Mouse (Mus musculus) kidney, adult 9 months (tissue): ENCODE measurements around the gene Tenm3.

ENCODE experiments used
- DNase-seq: peaks from one replicate; pipeline ENCODE4 v3.0.0; 2022

Gene Tenm3

DNA sequence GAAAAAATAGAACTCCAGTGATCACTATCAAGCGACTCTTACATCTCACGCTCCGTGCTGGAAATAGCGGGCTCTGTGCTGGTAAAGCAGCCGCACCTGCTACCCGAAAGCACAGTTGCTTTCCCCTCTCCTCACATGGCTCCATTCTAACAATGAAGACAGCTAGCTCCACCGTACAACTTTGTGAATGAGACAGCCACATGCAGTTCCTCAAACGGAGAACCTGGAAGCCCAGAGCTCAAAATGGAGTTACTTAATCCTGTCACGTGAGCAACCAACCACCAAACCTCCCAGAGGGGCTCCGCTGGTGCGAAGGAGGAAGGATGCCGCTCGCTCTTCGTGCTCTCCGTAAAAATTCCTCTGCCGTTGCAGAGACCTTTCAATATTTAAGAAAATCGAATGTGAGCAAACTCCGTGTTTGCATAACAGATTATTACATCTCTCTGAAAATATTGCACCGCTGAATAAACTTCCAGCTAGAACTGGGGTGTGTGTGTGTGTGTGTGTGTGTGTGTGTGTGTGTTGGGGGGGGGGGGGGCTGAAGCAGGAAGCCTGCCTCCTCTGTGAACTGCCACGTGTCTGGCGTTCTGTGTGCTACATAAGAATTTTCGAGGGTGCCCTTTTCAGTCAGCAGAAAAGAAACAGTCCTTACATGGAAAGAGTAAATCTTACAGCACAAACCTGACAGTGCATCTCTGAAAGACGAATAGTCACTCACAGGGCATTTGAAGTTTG, 103.4 kb downstream of the Tenm3 start:
- no peak for DNase-seq

DNA sequence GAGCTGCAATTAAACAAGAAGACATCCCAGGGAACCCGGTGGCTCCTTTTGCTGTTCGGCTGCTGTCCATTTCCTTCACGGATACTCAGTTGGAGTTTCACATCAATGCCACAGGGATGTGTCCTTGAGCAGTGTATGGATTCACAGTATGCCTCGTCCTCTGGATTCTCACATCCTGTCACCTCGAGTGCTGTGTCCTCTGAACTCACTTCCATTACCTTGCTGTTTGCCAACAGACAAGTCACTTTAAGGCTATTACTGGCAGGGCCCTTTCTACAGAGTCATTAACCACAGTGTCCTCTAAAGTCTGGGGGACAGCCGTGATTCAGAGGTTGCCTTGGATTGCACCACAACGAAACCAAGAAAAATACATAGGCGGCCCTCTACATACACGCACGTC, 110.0 kb downstream of the Tenm3 start:
- DNase-seq = no peak

GRCm38 (mm10) chr8:48733057-48733456, 110.7 kb downstream of the Tenm3 start:
- peak; percentile 20 for DNase-seq

GRCm38 (mm10) chr8:48730701-48731100, 113.0 kb downstream of the Tenm3 start:
- DNase-seq = peak; percentile 88

GRCm38 (mm10) chr8:48728833-48729690, 114.7 kb downstream of the Tenm3 start:
- no peak for DNase-seq

- DNase-seq = no peak
These were observed 115.7 kb downstream of the Tenm3 start for GRCm38 (mm10) chr8:48728006-48728405.

DNA sequence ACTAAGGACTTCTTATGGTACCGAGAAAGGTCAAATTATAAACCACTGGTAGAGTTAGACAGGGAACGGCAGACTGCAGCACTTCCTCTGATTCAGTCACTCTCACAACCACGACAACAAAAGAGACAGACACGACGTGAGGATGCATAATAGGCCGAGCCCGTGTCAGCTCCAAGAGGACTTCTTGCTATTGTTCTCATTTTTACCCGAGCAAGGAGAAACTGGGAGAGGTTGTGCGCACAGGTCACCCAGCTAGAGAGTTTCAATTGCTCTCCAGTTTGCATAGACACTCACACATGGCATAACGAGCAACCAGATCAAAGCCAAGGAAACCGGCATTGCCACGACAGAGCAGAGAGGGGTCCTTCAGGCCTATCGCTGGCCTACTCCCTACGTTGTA, 121.0 kb downstream of the Tenm3 start:
- no peak for DNase-seq

DNA sequence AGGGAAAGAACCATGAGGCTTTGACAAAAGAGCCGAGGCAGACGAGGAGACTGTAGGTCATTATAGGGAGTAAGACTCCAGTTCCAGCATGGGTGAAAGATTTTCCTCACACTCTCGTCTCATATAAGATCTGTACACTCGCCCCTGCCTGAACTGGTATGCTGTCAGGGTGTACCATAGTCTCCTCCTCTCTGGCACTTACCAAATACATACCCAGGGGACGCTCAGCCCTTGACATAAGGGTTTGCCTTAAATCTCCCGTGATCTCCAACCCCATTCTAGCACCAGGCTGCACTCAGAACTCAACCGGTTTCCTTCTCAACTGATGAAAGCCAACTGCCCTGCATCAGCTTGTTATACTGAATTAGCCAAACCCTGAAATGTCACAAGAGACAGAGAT, 121.4 kb downstream of the Tenm3 start:
- no peak for DNase-seq

GRCm38 (mm10) chr8:48721376-48721775, 122.4 kb downstream of the Tenm3 start:
- DNase-seq = no peak

DNA sequence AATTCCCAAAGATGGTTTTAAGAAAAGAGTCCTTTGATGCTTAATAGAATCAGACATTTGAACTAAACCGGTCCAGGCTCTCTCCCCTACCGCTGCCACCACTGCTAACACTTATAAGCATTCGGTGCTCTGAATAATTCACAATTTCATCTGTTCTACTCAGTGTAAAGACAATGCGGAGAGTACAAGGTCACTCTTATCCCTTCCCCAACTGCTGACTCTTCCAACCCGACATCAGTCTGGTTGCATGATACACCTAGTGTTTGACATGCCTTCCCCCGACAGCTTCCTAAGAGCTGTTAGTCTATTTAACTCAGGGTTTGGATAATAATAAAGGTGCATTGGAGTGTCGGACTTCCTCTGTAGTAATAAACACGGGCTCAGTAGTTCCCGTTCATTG, 128.1 kb downstream of the Tenm3 start:
- no peak for DNase-seq

DNA sequence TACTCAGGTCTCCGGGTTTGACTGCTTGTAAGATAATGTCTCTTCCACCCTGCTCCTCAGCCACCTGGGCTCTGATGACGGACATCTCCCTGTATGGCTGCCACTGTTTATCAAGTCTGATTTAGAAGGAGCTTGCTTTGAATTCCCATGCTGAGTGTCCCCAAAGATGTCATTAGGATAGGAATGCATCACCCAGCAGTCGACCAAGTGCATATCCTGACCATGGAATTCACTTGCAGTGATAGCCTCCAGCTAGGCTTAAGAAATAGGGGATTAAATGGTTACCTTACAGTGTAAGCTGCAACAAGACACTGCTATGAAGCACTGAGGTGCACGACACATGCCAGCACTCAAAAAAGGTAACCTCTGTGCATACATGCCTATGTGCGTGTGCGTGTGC, 137.1 kb downstream of the Tenm3 start:
- no peak for DNase-seq

DNA sequence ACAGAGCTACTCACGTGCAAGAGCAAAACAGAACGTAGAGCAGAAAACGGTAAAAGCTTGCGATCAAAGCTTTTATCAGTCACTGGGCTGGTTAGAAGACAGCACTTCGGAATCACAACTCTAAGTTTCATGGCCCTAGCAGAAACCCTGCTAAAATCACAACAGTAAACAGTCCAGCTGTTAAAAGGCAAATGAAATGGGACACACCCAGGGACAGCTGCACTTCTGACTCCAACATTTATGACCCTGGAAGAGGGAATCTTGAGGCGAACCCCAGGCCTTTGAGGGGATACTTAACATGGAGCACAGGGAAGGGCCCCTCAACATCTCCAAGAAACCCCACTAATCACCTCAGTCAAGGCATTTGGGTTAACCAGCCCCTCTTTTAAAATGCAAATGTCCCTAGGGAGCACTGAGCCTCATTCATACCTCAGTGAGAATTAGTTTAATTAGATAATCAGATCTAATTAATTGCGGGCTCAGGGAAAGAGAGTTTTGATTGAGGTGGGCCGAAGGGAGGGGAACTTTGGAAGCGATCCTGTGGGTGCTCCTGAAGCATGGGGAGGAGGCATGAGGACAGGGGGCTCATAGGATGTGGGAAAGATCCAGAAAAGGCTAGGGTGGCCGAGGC, 138.8 kb downstream of the Tenm3 start:
- DNase-seq = no peak

DNA sequence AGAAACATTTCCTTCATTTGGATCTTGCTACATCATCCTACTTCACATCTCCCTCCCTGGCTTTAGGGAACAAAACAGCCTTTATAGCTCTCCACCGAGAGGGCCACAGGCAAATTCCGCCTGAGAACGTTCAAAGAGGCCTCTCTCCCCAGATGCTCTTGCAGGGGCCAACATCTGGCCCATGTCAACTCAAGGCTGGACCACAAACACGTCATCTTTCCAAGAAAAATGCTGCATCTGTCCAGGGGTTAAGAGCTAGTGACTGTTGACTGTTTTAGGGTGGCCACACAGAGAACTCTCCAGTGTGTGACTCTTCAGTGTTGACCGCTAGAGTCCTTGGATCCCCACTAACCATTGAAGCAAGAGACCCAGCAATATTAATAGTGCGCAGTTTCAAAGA, 139.3 kb downstream of the Tenm3 start:
- DNase-seq = peak; percentile 37

DNA sequence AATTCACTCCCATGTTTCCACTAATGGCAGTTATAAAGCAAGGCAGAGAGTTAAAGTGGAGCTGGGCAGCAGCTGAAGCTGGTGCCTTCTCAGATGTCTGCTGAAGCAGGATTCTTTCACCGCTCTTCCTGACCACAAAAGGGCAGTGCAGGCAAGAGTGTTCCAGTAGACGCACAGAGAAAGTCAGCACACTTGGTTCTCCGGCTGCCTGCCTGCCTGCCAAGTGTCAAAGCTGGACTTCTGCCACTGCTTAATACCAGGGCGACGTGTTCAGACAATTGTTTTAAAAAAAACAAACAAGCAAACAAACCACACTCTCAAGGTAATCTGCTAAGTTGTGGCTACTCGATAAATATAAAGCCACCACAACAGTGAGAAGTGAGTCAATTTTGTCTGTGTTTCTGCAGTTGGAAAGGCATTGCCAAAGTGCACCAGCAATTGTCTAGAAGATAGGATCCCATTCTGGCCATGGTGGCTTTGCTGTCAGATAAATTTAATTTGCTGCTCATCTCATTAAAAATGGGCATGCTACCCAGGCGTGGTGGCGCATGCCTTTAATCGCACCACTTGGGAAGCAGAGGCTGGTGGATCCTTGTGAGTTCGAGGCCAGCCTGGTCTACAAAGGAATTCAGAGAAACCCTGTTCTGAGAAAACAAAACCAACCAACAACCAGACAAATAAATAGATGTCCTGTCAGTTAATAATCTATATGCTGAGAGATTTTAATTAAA, 152.9 kb downstream of the Tenm3 start:
- DNase-seq = peak; percentile 58

DNA sequence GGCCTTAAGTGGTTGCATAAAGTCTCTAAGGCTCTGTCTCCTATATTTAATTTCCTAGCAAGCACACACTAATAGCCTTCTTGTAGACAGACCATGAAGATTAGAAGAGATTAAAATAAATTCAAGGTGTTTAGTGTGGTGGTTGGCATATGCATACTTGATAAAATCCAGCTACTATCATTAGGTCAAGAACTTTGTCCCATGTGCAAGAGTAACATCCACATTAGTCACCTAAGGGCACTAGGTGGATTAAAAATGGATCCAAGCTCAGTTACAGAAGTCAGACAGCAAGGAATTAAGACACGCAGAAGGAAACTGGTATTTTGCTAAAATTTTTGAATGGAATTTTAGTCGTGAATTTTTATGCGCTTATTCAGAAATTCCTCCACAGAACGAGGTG, 155.0 kb downstream of the Tenm3 start:
- no peak for DNase-seq

DNA sequence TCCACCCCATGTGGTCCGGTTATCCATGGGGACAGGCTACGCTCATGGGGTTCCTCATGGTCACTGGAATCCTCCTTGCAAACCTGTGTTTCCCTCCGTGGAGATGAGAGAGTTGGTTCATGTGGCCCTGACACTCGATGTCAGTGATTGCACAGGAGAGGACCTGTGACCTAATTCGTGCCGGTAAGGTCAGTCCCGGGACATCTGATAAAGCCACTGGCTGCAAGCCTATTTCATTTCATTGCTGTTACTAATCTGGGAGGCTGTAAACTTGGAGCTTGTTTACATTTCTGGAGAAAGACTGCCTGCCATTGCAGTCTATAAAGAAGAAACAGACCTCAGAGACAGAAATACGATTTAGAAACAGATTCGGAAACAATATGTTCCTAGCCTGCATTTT, 155.6 kb downstream of the Tenm3 start:
- no peak for DNase-seq

DNA sequence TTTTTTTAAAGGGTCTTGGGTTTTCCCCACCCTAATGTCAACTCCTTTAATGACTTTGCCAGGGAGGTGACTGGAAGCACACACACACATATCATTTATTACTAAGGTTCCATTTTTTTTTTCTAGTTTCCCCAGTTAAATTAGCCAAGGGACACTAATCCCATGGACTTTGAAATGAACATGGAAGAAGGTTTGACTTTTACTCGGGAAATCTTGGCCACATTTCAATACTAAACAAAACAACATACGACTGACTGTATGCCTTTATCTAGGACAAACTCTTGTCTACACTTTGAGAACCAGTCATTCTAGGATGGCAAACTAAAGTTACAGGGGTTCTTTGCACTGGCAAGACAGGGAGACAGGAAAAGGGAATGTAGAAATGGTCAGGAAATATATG, 170.3 kb downstream of the Tenm3 start:
- peak; percentile 45 for DNase-seq

DNA sequence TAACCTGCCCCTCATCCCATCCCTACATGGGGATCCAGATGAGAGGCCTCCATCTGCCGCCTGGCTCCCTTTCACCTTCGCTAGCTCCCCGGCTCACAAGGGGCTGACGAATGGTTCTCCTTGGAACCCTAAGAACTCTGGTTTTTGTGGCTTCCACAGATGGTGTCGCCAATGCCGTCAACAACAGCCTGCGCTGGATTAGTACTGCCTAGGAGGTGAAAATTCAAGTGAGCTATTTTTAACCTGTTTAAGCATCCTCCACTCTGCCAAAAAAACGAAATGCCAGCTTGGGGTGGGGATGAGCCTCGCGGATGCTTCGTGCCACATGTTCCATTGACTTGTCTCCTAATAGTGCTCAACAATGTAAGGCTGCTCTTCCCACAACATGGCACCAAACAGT, 171.3 kb downstream of the Tenm3 start:
- no peak for DNase-seq

DNA sequence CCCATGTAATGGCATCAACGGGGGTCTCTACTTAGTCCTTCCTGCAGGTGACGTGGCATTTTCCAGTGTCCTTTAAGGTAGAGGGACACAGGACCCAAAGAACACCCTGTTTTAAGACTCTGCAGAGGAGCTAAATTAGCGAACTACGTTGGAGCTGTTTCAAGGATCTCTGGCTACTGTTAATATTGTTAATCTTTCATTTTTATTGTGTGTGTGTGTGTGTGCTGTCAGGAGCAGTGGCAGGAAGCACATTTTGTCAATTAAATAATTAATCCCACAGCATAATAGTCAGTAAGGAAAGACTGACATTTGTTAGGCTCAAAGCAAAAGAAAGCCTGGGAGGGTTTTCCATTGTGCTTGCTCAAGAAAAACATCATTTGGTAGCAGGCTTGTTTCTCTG, 172.4 kb downstream of the Tenm3 start:
- DNase-seq = peak; percentile 69

DNA sequence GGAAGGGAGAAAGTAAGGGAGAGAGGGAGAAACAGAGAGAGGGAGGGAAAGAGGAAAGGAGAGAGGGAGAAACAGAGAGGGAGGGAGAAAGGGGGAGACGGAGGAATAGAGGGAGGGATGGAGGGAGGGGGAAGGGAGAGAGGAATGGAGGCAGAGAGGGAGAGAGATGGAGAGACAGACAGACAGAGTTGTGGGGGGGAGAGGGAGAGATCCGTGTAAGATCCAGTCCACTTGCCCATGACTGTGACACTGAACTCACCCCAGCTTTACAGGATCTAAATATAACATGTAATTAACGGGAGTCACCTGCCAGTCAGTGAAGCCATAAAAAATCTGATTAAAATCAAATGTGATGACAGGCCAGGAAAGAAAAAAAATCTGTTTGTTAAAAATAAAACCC, 172.9 kb downstream of the Tenm3 start:
- no peak for DNase-seq

GRCm38 (mm10) chr8:48670387-48670786, 173.4 kb downstream of the Tenm3 start:
- DNase-seq = no peak

DNA sequence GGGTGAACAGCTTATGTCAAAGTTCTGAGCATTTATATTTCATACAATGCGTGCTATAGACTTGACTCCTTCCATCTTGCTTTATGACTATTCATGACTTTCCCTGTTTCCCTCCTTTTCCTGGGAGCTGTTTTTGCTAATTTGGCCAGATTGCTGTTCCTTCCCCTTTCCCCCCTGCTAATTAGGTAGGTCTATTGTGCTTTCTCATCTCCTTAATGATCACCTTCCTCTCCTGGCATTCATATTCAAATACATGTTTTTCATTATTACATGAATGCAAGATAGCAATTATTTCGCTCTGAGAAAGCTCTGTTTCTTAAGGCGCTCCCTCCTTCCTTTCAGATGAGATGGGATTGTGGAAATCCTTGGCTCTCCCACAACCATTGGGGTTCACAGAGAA, 178.6 kb downstream of the Tenm3 start:
- no peak for DNase-seq

- DNase-seq = no peak
These were observed 184.5 kb downstream of the Tenm3 start for GRCm38 (mm10) chr8:48659226-48659625.
